Mouse (Mus musculus) adrenal gland, postnatal 10 days (tissue): ENCODE data around the gene Elfn1. TPM values are rescaled to one million over a fixed set of nuclear protein-coding genes. Genes with fewer than 3 reads are reported as not detected.
A peak's percentile ranks its signal among the peaks of the same experiment; 100 is the strongest.

Experiments
- DNase-seq: peaks from one replicate; pipeline ENCODE4 v3.0.0; 2021; ENCODE audit warnings: mixed read lengths
- total RNA-seq, 2 experiments: library from RNA; stranded (reverse); gene quantifications; 2 replicates each; pipeline ENCODE4 v1.2.3; 2021

The Elfn1 gene
- total RNA-seq, 2 experiments from 2014 or later, result 1.1 to 2.2 TPM

DNA sequence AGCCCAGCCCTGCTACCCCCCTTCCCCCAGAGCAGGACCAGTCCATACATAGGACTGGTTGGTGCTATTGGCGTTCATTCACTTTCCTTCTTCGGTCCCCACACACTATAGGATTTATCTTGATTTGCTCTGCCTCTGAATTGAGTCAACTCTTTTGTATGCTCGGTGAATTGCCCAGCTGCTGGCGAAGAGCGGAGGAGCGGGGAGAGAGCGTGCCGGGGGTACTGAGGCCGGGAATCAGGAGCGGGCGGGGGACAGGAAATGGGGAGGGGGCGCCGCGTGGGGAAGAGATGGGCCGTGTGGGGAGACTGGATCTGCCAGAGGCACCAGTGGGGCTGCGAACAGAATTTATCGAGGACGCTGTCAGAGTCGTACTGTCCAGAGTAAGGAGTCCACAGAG, 3.8 kb downstream of the Elfn1 start:
- no peak for DNase-seq

DNA sequence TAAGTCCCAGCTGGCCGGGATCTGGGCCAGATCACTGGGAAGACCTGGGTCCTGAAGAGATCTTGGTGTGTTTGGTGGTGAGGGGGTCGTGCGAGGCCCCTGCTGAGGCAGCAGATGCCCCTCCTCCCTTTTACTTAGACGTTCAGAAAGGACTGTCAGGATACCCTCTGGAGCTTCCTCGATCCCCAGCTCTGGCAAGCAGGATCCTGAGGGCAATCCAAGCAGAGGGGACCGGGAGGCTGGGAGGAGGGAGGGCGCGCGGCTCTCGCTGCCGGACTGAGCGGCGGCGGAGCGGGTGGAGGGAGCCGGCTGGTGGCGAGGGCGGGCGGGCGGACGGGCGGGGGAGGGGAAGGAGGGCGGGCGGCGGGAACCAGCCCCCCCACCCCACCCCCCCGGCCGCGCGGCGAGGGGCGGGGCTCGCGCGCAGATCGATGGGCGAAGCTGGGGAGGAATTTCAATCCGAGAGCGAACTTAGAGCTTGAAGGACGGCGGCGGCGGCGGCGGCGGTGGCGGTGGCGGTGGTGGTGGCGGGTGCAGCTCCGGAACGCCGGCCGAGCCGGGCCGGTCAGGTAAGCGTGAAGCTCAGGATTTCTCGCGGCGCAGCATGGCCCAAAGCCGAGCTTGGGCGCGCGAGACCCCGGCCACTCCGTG, 4.5 kb downstream of the Elfn1 start:
- DNase-seq, result peak; percentile 48

GRCm38 (mm10) chr5:139921666-139922065, 13.9 kb downstream of the Elfn1 start:
- no peak for DNase-seq

- DNase-seq, result no peak
These were observed 16.1 kb downstream of the Elfn1 start for GRCm38 (mm10) chr5:139923867-139924266.

- no peak for DNase-seq
These were observed 22.4 kb downstream of the Elfn1 start for GRCm38 (mm10) chr5:139930102-139930501.

- peak; percentile 51 for DNase-seq
These were observed 23.2 kb downstream of the Elfn1 start for GRCm38 (mm10) chr5:139930927-139931351.

- DNase-seq, result peak; percentile 19
These were observed 24.3 kb downstream of the Elfn1 start for GRCm38 (mm10) chr5:139931947-139932540.

DNA sequence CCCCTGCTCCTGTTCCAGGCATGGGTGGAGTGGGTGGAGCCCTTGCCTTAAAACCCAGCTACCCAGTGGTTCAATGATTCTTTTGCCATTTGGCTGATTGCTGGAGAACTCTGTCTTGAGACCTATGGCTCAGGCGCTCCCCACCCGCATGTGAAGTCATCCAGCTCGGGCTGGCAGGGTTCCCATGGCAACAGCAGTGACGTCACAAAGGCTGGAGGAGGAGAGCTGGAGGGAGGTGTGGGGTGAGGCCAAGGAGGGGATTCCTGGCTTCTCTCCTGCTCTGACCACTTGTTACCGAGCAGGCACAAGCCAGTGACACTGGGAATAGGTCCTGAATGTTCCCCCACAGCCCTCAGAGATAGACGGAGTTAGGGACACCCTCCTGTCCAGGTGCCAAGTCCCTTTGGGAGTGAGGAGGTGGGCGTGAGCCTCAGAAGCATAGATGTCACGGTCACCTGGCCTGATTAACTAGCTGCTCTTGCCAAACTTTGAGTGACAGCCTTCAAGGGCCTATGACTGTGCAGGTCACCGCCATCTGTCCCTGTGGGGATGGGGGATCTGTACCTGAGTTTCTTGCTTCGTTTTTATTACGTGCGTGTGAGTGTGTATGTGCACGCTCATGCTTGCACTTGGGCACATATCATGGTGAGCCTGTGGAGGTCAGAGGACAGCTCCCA, 25.0 kb downstream of the Elfn1 start:
- peak; percentile 80 for DNase-seq

GRCm38 (mm10) chr5:139933476-139933875, 25.7 kb downstream of the Elfn1 start:
- peak; percentile 73 for DNase-seq

GRCm38 (mm10) chr5:139936431-139936830, 28.7 kb downstream of the Elfn1 start:
- no peak for DNase-seq

DNA sequence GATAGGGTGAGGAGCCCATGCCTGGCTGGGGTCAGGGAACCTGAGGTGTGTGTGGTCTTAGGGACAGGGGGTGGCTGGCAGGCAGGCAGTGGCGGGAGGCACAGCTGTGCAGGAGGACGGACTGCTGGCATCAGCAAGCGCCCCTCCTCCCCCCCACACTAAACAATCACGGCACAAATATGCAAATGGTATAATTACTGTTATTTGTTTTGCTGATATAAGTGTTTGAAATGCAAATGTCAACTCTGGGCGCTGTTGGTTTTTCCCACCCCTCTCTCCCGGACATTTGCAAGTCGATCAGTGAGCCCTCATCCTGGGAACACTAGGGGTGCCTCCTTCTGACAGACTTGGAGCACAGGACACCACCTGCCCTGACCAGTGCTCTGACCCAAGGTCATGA, 37.0 kb downstream of the Elfn1 start:
- DNase-seq, result no peak

DNA sequence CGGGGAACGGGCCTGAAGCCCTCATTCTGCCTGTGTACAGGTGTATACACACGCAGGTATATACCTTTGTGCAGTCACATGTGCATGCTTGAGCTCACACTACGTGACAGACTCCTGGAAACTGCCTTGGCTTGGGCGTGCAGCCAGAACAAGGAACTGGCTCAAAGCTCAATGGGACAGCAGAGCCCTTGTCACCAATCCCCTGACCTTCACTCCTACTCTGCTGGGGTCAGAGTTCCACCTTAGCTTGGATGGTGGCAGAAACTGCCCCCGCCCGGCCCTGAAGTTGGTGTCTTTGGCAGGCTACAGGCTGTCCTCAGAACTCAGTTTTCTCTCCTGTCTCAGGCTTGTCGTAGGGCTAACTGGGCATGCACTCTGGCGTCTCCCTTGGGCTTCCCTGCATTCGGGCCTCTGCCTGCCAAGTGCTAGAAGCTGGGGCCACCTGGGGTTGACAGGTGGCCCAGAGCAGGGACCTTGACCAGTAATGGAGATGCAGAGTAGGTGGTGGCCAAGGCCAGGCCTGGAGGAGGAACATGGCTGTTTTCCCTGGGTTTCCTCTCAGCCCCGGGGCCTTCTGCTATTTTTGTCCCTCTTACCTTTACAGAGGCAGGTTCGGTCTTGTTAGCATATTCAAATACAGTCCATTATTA, 38.1 kb downstream of the Elfn1 start:
- peak; percentile 45 for DNase-seq

DNA sequence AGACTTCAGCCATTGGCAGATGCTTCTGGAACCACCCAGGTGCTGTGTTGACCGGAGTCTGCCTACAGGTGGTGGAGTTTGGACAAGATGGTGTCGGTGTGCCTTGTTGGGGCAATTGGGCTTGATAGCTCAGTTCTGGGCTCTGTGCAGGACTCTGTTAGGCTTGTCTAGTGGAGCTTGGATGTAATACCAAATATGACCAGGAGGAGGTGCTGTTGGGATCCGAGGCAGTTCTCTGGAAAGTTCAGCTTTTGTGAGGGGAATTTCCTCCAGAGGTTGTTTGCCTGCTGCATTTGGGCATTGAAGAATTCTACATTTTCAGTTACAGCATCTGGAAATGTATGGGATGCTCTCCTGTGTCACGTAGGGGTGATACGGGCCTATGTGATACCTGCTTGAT, 39.7 kb downstream of the Elfn1 start:
- peak; percentile 31 for DNase-seq

DNA sequence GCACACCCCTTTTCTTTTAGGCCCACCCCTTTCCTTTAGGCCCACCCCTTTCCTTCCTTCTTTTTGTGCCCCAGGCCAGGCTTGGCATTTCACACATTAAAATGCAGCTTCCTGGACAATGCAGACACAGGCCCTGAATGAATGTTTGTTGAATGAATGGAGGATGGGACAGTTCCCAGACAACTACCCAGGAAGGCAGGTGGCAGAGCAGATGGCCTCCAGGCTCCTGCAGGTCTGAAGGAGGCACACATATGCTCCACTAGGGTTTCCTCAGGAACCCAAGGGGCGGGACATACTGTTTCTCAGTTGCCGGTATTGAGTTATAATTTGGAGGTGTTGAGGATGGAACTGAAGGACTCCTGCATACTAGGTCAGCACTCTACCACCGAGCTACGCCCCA, 40.8 kb downstream of the Elfn1 start:
- DNase-seq, result no peak

DNA sequence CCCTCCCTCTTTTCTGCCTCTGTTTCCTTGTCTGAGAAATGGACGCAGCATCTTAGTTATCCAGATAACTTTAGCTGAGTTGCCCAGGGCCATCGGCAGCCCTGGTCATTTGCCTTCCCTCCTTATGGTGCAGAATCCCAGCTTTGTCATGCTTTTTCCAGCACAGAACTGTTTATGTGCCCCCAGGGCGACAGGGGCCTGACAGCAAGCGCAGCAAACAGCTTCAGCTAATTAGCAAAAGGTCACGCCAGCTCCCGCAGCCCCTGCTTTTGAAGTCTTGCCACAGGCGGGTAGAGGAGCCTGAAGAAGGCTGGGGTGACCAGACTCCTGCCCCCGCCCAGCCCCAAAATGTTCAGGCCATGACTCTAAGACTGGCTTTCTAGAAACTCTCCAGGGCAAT, 41.6 kb downstream of the Elfn1 start:
- DNase-seq, result no peak

DNA sequence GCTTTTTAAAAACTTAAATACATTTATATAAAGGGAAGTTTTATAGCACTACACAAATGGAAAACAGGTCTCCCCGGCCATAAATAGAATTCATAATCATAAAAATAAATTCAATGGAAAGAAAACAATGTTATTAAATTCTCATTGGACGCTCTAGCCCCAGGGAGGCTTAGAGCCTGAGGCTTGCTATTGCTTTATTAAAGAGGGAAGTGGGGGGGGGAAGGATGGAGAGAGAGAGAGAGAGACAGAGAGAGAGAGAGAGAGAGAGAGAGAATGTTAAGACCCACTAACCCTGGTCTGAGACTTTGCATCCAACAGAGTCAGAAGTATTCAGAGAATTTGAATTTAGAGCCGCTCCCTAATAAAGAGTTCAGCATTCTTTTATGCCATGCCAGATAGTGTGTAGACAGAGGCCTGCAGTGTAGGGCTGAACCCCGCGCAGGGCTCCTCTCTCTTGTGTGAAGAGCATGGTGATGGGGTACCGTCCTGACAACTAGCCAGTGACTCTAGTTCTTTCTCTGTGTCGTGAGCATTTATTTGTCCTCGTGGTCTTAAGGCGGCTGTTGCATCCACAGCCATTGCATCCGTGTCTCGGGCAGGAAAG, 42.3 kb downstream of the Elfn1 start:
- no peak for DNase-seq

GRCm38 (mm10) chr5:139956859-139957258, 49.1 kb downstream of the Elfn1 start:
- DNase-seq, result peak; percentile 34

GRCm38 (mm10) chr5:139959741-139960140, 52.0 kb downstream of the Elfn1 start:
- DNase-seq, result no peak

DNA sequence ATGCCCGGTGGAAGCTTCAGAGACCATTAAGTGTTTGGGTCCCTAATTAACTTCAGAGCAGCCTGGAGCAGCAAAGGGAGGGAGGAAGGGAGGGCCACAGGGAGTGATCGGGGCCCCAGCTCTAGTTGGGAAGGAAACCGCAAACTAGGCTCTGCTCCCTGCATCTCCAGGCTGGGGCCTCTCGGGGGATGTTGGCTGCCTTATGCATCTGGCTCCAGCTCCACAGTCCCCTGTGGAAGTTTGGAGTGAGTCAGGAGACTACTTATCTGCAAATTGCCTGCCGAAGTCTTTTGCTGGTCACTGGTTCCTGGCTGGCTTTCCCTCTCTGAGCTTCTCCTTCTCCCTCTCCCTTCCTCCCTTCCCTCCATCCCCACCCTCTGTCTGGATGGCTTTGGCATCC, 56.6 kb downstream of the Elfn1 start:
- DNase-seq, result no peak

GRCm38 (mm10) chr5:139965596-139965995, 57.9 kb downstream of the Elfn1 start:
- DNase-seq, result no peak

DNA sequence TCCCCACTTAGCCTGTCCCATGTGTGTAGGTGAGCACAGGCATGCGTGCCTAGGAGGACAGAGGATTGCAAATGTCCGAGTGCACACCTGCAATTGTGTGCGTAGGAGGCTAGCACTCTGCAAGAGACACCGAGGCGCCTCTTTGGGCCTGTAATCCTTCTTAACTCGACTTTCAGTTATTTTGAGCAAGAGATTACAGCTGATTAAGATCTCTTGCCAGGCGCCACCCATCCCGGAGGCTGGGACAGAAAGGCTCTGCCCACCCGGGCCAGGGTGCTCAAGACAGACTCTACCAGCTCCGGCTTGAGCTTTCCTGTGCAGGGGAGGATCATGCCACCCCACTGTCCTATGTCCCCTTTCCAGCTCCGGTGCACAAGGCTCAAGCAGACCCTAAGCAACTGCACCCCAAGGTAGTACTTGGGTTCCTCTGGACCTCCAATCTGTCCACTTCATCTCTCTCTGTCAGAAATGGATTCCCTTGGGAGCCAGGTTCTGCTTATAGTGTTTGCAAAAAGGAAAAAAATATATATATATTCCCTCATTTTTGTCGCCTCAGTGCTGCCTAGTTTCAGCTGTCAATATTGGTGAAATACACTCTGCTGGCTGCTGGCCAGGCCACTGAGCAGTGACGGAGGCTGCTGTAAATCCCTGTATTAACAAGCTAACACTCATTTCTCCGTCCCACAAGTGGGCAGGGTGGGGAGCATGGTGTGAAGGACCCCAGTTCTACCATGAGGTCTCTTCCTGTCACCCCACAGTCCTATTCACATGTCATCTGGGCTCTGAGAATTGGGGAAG, 61.6 kb downstream of the Elfn1 start:
- no peak for DNase-seq

DNA sequence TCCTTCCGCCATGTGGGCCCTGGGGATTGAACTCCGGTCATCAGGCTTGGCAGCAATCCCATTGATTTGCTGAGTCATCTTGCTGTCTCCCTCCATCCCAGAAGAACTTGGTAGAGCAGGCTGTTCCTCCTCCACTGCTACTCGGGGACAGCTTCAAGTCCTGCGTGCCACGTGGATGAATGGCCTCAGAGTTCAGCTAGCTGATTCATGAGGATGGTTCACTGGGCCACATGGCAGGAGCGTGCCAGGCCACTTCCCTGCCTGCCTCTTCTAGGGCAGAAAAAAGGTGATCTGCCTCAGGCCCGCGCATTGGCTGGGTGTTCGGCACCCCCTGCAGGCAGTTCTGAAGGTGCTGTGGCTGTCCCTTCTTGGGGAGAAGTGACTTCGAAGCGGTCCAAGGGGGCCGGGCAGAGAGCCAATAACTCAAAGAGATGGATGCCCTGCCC, 62.5 kb downstream of the Elfn1 start:
- peak; percentile 52 for DNase-seq
